Mouse (Mus musculus): Measurements from ENCODE around the gene Tbxa2r.

Tbxa2r gene

GRCm38 (mm10) chr10:81367207-81367495 lies 38.6 kb downstream of the Tbxa2r start:
- no peak for DNase-seq (ENCODE audit: low spot score)

GRCm38 (mm10) chr10:81375322-81375721 lies 46.8 kb downstream of the Tbxa2r start:
- no peak for DNase-seq (ENCODE audit: low spot score)

GRCm38 (mm10) chr10:81376561-81377361 lies 48.2 kb downstream of the Tbxa2r start:
- DNase-seq (ENCODE audit: low spot score), result no peak

GRCm38 (mm10) chr10:81377362-81377664 lies 48.8 kb downstream of the Tbxa2r start:
- no peak for DNase-seq (ENCODE audit: low spot score)

GRCm38 (mm10) chr10:81377793-81378552 lies 49.4 kb downstream of the Tbxa2r start, which contains the start of gene Fzr1:
Gene Fzr1, minus strand, starts transcription at chr10:81378516.
- no peak for DNase-seq (ENCODE audit: low spot score)

- DNase-seq (ENCODE audit: low spot score), result peak; percentile 98
These were observed 50.1 kb downstream of the Tbxa2r start for GRCm38 (mm10) chr10:81378553-81379182.

- no peak for DNase-seq (ENCODE audit: low spot score)
These were observed 50.6 kb downstream of the Tbxa2r start for GRCm38 (mm10) chr10:81379183-81379553.

GRCm38 (mm10) chr10:81379809-81380378 lies 51.4 kb downstream of the Tbxa2r start:
- DNase-seq (ENCODE audit: low spot score), result no peak

- DNase-seq (ENCODE audit: low spot score), result no peak
These were observed 53.5 kb downstream of the Tbxa2r start for GRCm38 (mm10) chr10:81382039-81382438.

- DNase-seq (ENCODE audit: low spot score), result peak; percentile 96
These were observed 55.5 kb downstream of the Tbxa2r start, which contains the start of the genes Dohh and Gm48551 for GRCm38 (mm10) chr10:81383802-81384604. Gene Dohh, plus strand, starts transcription at chr10:81384428. Gene Gm48551, plus strand, starts transcription at chr10:81384466.

- no peak for DNase-seq (ENCODE audit: low spot score)
These were observed 56.1 kb downstream of the Tbxa2r start for GRCm38 (mm10) chr10:81384605-81384982.
